Comparison of ENCODE assay signal across 17 mouse cellular contexts in the genomic region with DNA sequence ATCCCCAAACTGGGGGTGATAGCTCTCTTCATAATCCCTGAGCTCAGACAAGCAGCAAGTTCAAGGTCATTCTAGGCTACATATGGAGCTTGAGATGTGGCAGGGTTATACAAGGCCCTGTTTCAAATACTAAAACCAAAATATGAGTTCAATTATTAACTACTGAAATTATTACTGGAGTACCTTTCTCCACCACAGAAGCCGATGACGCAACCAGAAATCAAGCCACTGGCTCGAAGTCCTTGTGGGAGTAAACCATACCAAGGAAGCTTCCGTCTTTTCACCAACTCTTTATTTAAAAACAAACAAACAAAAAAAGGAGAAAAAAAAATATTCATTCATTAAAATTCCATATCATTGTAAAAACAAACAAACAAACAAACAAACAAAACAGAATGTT. TPM values are rescaled to one million over a fixed set of nuclear protein-coding genes. Genes with fewer than 3 reads are reported as not detected.
A peak's percentile ranks its signal among the peaks of the same experiment; 100 is the strongest.
DNase-seq lines count a peak whose midpoint lies in the region; ATAC-seq and TF ChIP-seq lines count a peak whose summit lies in the region.
"Had no signal": no experiment of that assay in that cellular context is flagged by ENCODE, and none has a peak within 500 bp of the region (broad histone marks: within the 10 kb centered on the region; RNA-seq: fewer than 3 reads in every experiment).

No protein-coding gene starts in this region.

- H3K4me2 ChIP-seq in lung, postnatal 0 days (replicated peaks; ENCODE audit: low read depth, low read length): no peak overlapping the region
- H3K4me2 ChIP-seq: embryonic facial prominence, embryonic 15.5 days; midbrain, embryonic 15.5 days had no signal

- H3K27me3 ChIP-seq in lung, postnatal 0 days (replicated peaks; ENCODE audit: insufficient read depth, low read length): no peaks in the 10 kb centered on the region
- H3K27me3 ChIP-seq: embryonic facial prominence, embryonic 15.5 days; heart, embryonic 15.5 days; midbrain, embryonic 15.5 days had no signal

- no peak overlapping the region for H3K27ac ChIP-seq in lung, postnatal 0 days (ENCODE audit: low read length)
- H3K27ac ChIP-seq: embryonic facial prominence, embryonic 15.5 days; forebrain, embryonic 10.5 days; heart, adult 2 months; heart, embryonic 15.5 days; midbrain, embryonic 15.5 days had no signal

- no peak for TF ChIP-seq POLR2A in lung, adult 2 months (IDR thresholded peaks at IDR 0.05; ENCODE audit: borderline replicate concordance, extremely low read depth, low read depth, low read length)

- no peak for ATAC-seq in lung, postnatal 0 days
- ATAC-seq in megakaryocyte-erythroid progenitor cell, adult 5-6 weeks (replicated peaks; ENCODE audit: low FRiP score, low TSS enrichment, poor library complexity, severe bottlenecking): no peak
- ATAC-seq: midbrain, embryonic 15.5 days had no signal

- H3K4me1 ChIP-seq in lung, postnatal 0 days (ENCODE audit: insufficient read depth, low read depth, low read length): peaks cover 7% of the 10 kb centered on the region; the same call in 1 of the 2 replicates
- peaks cover 10% of the 10 kb centered on the region for H3K4me1 ChIP-seq in lung, adult 2 months (ENCODE audit: control insufficient read depth, insufficient read depth, low read length)

- H3K4me3 ChIP-seq in lung, postnatal 0 days (ENCODE audit: low read depth, low read length): no peak overlapping the region
- no peak overlapping the region for H3K4me3 ChIP-seq in lung, adult 2 months (replicated peaks; ENCODE audit: extremely low read depth, low read depth, low read length)
- H3K4me3 ChIP-seq: embryonic facial prominence, embryonic 15.5 days; forebrain, embryonic 10.5 days; heart, adult 2 months; heart, embryonic 15.5 days; midbrain, embryonic 15.5 days had no signal

- TF ChIP-seq CTCF in lung, postnatal 0 days (IDR thresholded peaks at IDR 0.05): no peak
- TF ChIP-seq CTCF in lung, adult 2 months (IDR thresholded peaks at IDR 0.05; ENCODE audit: insufficient read depth, low read length): no peak

- TF ChIP-seq EP300 in lung, postnatal 0 days (IDR thresholded peaks at IDR 0.05): no peak

- 74% methylated on average over 4 of the region's 4 CpGs for WGBS in lung, postnatal 0 days
- 81% methylated on average over 4 of the region's 4 CpGs for WGBS in lung, adult 2 months

- H3K9ac ChIP-seq in lung, postnatal 0 days (replicated peaks; ENCODE audit: low read depth): no peak overlapping the region
- H3K9ac ChIP-seq: embryonic facial prominence, embryonic 15.5 days; heart, embryonic 15.5 days; midbrain, embryonic 15.5 days had no signal

- H3K36me3 ChIP-seq in lung, postnatal 0 days (ENCODE audit: insufficient read depth, low read length): peaks cover 27% of the 10 kb centered on the region; the same call in 1 of the 2 replicates

- peak; percentile 27 for DNase-seq in adrenal gland, postnatal 14 days
- no peak for DNase-seq in adrenal gland, adult 2 months
- peak; percentile 73 for DNase-seq in lung, postnatal 0 days (ENCODE audit: low spot score)
- no peak for DNase-seq in lung, adult 2 months
- peak; percentile 42 for DNase-seq in lung, postnatal 10 days
- no peak for DNase-seq in adrenal gland, adult 8-10 months
- no peak for DNase-seq in ovary, postnatal 14 days (ENCODE audit: low spot score)
- DNase-seq: adrenal gland, postnatal 25 days; cerebellum, adult 18-20 months; gastrocnemius, postnatal 10 days; heart, adult 2 months; retina, postnatal 1 day had no signal

- H3K9me3 ChIP-seq in lung, postnatal 0 days (ENCODE audit: low read length): no peaks in the 10 kb centered on the region
- H3K9me3 ChIP-seq: embryonic facial prominence, embryonic 15.5 days; forebrain, embryonic 10.5 days; heart, embryonic 15.5 days; midbrain, embryonic 15.5 days had no signal

RNA-seq across cellular contexts. Expression of a gene that starts 2.4 kb away (rescaled TPM):
- total RNA-seq in adrenal gland, postnatal 14 days (2021): 6.6 and 7.3 TPM in 2 replicates
- 1 to 10 TPM; 3.3 to 6.2 TPM for total RNA-seq in adrenal gland, adult 2 months (2021)
- 6.0 and 8.1 TPM in 2 replicates for polyA plus RNA-seq in adrenal gland, adult 2 months (2012; rRNA removed)
- 9.0 and 9.1 TPM in 2 replicates for polyA plus RNA-seq in lung, postnatal 0 days (2015; fragmentation: Nextera tagmentation; extraction: Ambion mirVana)
- polyA plus RNA-seq in lung, adult 2 months (2012; rRNA removed): 4.8 and 6.3 TPM in 2 replicates
- total RNA-seq in megakaryocyte-erythroid progenitor cell, adult 5-6 weeks (2014; fragmentation: Nextera tagmentation): 6.8 and 15.3 TPM in 2 replicates
- 16.4 and 18.1 TPM in 2 replicates for total RNA-seq in megakaryocyte-erythroid progenitor cell, adult 5-6 weeks (2017)
- 10 to 100 TPM in 1 of 4 experiments, 1 to 10 TPM in 3; 5.5 to 14.4 (median 7.9) TPM for total RNA-seq in adrenal gland, adult 8-10 months (2022)

RNA-seq across cellular contexts. Expression of a gene that starts 12.0 kb away (rescaled TPM):
- total RNA-seq in adrenal gland, postnatal 14 days (2021): 755 and 762 TPM in 2 replicates
- 1,000 to 10,000 TPM in 1 of 2 experiments, 100 to 1,000 TPM in 1; 763 to 1,110 TPM for total RNA-seq in adrenal gland, adult 2 months (2021)
- 2,814 and 2,984 TPM in 2 replicates for polyA plus RNA-seq in adrenal gland, adult 2 months (2012; rRNA removed)
- 296 and 352 TPM in 2 replicates for polyA plus RNA-seq in lung, postnatal 0 days (2015; fragmentation: Nextera tagmentation; extraction: Ambion mirVana)
- 539 and 718 TPM in 2 replicates for polyA plus RNA-seq in lung, adult 2 months (2012; rRNA removed)
- total RNA-seq in megakaryocyte-erythroid progenitor cell, adult 5-6 weeks (2014; fragmentation: Nextera tagmentation): 569 and 578 TPM in 2 replicates
- 1,198 and 1,708 TPM in 2 replicates for total RNA-seq in megakaryocyte-erythroid progenitor cell, adult 5-6 weeks (2017)
- 1,000 to 10,000 TPM in 1 of 4 experiments, 100 to 1,000 TPM in 3; 854 to 1,069 (median 919) TPM for total RNA-seq in adrenal gland, adult 8-10 months (2022)

RNA-seq across cellular contexts. Expression of a gene that starts 12.1 kb away (rescaled TPM):
- 12.2 and 13.2 TPM in 2 replicates for total RNA-seq in adrenal gland, postnatal 14 days (2021)
- total RNA-seq in adrenal gland, adult 2 months (2021): 10 to 100 TPM in 1 of 2 experiments, 1 to 10 TPM in 1; 7.1 to 12.5 TPM
- polyA plus RNA-seq in adrenal gland, adult 2 months (2012; rRNA removed): 0.73 and 0.92 TPM in 2 replicates
- 9.5 and 12.1 TPM in 2 replicates for polyA plus RNA-seq in lung, postnatal 0 days (2015; fragmentation: Nextera tagmentation; extraction: Ambion mirVana)
- polyA plus RNA-seq in lung, adult 2 months (2012; rRNA removed): 1.9 and 2.9 TPM in 2 replicates
- total RNA-seq in megakaryocyte-erythroid progenitor cell, adult 5-6 weeks (2014; fragmentation: Nextera tagmentation): 52.0 and 58.1 TPM in 2 replicates
- total RNA-seq in megakaryocyte-erythroid progenitor cell, adult 5-6 weeks (2017): 25.2 and 42.1 TPM in 2 replicates
- 10 to 100 TPM in 2 of 4 experiments, 1 to 10 TPM in 2; 8.5 to 14.8 (median 11.4) TPM for total RNA-seq in adrenal gland, adult 8-10 months (2022)

RNA-seq across cellular contexts. Expression of a gene that starts 25.9 kb away (rescaled TPM):
- 0.67 and 1.9 TPM in 2 replicates for total RNA-seq in adrenal gland, postnatal 14 days (2021)
- total RNA-seq in adrenal gland, adult 2 months (2021): 1 to 10 TPM in 1 of 2 experiments, under 1 TPM in 1; 0.81 to 2.6 TPM
- not detected in 2 replicates for polyA plus RNA-seq in adrenal gland, adult 2 months (2012; rRNA removed)
- polyA plus RNA-seq in lung, postnatal 0 days (2015; fragmentation: Nextera tagmentation; extraction: Ambion mirVana): 2.5 and 4.1 TPM in 2 replicates
- 1.0 and 3.0 TPM in 2 replicates for polyA plus RNA-seq in lung, adult 2 months (2012; rRNA removed)
- total RNA-seq in megakaryocyte-erythroid progenitor cell, adult 5-6 weeks (2014; fragmentation: Nextera tagmentation): 1.3 and 2.7 TPM in 2 replicates
- 3.4 and 3.5 TPM in 2 replicates for total RNA-seq in megakaryocyte-erythroid progenitor cell, adult 5-6 weeks (2017)
- 1 to 10 TPM; 1.6 to 4.6 (median 2.2) TPM for total RNA-seq in adrenal gland, adult 8-10 months (2022)

RNA-seq across cellular contexts. Expression of a gene that starts 26.5 kb away (rescaled TPM):
- 110 and 152 TPM in 2 replicates for total RNA-seq in adrenal gland, postnatal 14 days (2021)
- total RNA-seq in adrenal gland, adult 2 months (2021): 10 to 100 TPM; 64.0 to 94.8 TPM
- polyA plus RNA-seq in adrenal gland, adult 2 months (2012; rRNA removed): 15.5 and 17.5 TPM in 2 replicates
- polyA plus RNA-seq in lung, postnatal 0 days (2015; fragmentation: Nextera tagmentation; extraction: Ambion mirVana): 163 and 172 TPM in 2 replicates
- 225 and 283 TPM in 2 replicates for polyA plus RNA-seq in lung, adult 2 months (2012; rRNA removed)
- 9.2 and 11.1 TPM in 2 replicates for total RNA-seq in megakaryocyte-erythroid progenitor cell, adult 5-6 weeks (2014; fragmentation: Nextera tagmentation)
- total RNA-seq in megakaryocyte-erythroid progenitor cell, adult 5-6 weeks (2017): 8.8 and 14.6 TPM in 2 replicates
- total RNA-seq in adrenal gland, adult 8-10 months (2022): 10 to 100 TPM; 59.0 to 91.0 (median 69.9) TPM

Comparison
In these comparisons a context has a peak if more than half of its experiments do, and no peak if none do; other contexts are left out.
1. DNase-seq: peak in adrenal gland, postnatal 14 days (single experiment), lung, postnatal 0 days (single experiment) and lung, postnatal 10 days (single experiment); none in adrenal gland, adult 2 months (single experiment), lung, adult 2 months (single experiment), adrenal gland, adult 8-10 months (single experiment) and ovary, postnatal 14 days (single experiment).